Mouse (Mus musculus): ENCODE measurements around the gene Ctbs.

GRCm38 (mm10) chr3:146413016-146413415 lies 36.6 kb upstream of the Ctbs start:
- no peak for TF ChIP-seq CTCF (IDR thresholded peaks at IDR 0.05)
- no peak for TF ChIP-seq EP300 (IDR thresholded peaks at IDR 0.05)
